Mouse (Mus musculus): ENCODE measurements around the gene Slc28a2. TPM values are rescaled to one million over a fixed set of nuclear protein-coding genes. Genes with fewer than 3 reads are reported as not detected.
"Not testable (repeated sequence)": the region's sequence is repeated elsewhere in the genome, so short reads cannot be mapped to it uniquely, and the experiment has no call there.

Slc28a2 gene
- polyA plus RNA-seq (2012; ENCODE audit: insufficient read depth, low replicate concordance) = 0.03 TPM in 1 of 2 replicates, not detected in the other

- H3K9me3 ChIP-seq; H3K36me3 ChIP-seq (replicated peaks; ENCODE audit: low read length); H3K4me3 ChIP-seq (replicated peaks); H3K27me3 ChIP-seq (replicated peaks); H3K4me1 ChIP-seq: not testable (repeated sequence)
Observed at GRCm38 (mm10) chr2:122426200-122426599, at the start of gene Slc28a2. TSS of gene Slc28a2 (plus strand) at chr2:122426477.

- no peaks in the 10 kb centered on the region for H3K9me3 ChIP-seq
- H3K36me3 ChIP-seq (replicated peaks; ENCODE audit: low read length) = no peaks in the 10 kb centered on the region
- no peak for TF ChIP-seq GATA1 (IDR thresholded peaks at IDR 0.05; ENCODE audit: borderline replicate concordance, low read length)
- TF ChIP-seq FLI1 (IDR thresholded peaks at IDR 0.05; ENCODE audit: low read length) = no peak
- H3K27me3 ChIP-seq (replicated peaks) = peaks cover 3% of the 10 kb centered on the region
- H3K4me1 ChIP-seq = peaks cover 33% of the 10 kb centered on the region
- H3K4me3 ChIP-seq (replicated peaks) = peak overlapping the region; percentile 92
Observed at GRCm38 (mm10) chr2:122377215-122377674, 49.0 kb upstream of the Slc28a2 start.

- Histone ChIP-seq H3K27me3 (replicated peaks) (peaks cover 3% of the 10 kb centered on the region), H3K4me3 (replicated peaks) (peak overlapping the region; percentile 92), H3K9me3 (no peaks in the 10 kb centered on the region), H3K4me1 (peaks cover 33% of the 10 kb centered on the region), H3K36me3 (replicated peaks; ENCODE audit: low read length) (no peaks in the 10 kb centered on the region)
- TF ChIP-seq GATA1 (IDR thresholded peaks at IDR 0.05; ENCODE audit: borderline replicate concordance, low read length) (no peak), FLI1 (IDR thresholded peaks at IDR 0.05; ENCODE audit: low read length) (no peak)
Observed at GRCm38 (mm10) chr2:122377751-122378246, 48.5 kb upstream of the Slc28a2 start.

- no peaks in the 10 kb centered on the region for H3K9me3 ChIP-seq
- TF ChIP-seq GATA1 (IDR thresholded peaks at IDR 0.05; ENCODE audit: borderline replicate concordance, low read length) (no peak), FLI1 (IDR thresholded peaks at IDR 0.05; ENCODE audit: low read length) (no peak)
- H3K36me3 ChIP-seq (replicated peaks; ENCODE audit: low read length) = no peaks in the 10 kb centered on the region
- peaks cover 3% of the 10 kb centered on the region for H3K27me3 ChIP-seq (replicated peaks)
- H3K4me1 ChIP-seq = peaks cover 33% of the 10 kb centered on the region
- peak overlapping the region; percentile 92 for H3K4me3 ChIP-seq (replicated peaks)
Observed at GRCm38 (mm10) chr2:122378421-122379291, 47.6 kb upstream of the Slc28a2 start.

- peaks cover 33% of the 10 kb centered on the region for H3K4me1 ChIP-seq
- peaks cover 5% of the 10 kb centered on the region for H3K27me3 ChIP-seq (replicated peaks)
- TF ChIP-seq GATA1 (IDR thresholded peaks at IDR 0.05; ENCODE audit: borderline replicate concordance, low read length) (no peak), FLI1 (IDR thresholded peaks at IDR 0.05; ENCODE audit: low read length) (no peak)
- no peaks in the 10 kb centered on the region for H3K9me3 ChIP-seq
- H3K36me3 ChIP-seq (replicated peaks; ENCODE audit: low read length) = no peaks in the 10 kb centered on the region
- H3K4me3 ChIP-seq (replicated peaks) = no peak overlapping the region
Observed at GRCm38 (mm10) chr2:122379292-122379650, 47.0 kb upstream of the Slc28a2 start.

GRCm38 (mm10) chr2:122380768-122381311 is 45.4 kb upstream of the Slc28a2 start:
- Histone ChIP-seq H3K27me3 (replicated peaks) (peaks cover 7% of the 10 kb centered on the region), H3K36me3 (replicated peaks; ENCODE audit: low read length) (no peaks in the 10 kb centered on the region), H3K4me3 (replicated peaks) (peak overlapping the region; percentile 65), H3K9me3 (no peaks in the 10 kb centered on the region), H3K4me1 (peaks cover 26% of the 10 kb centered on the region)
- TF ChIP-seq FLI1 (IDR thresholded peaks at IDR 0.05; ENCODE audit: low read length) (no peak), GATA1 (IDR thresholded peaks at IDR 0.05; ENCODE audit: borderline replicate concordance, low read length) (no peak)

- no peak for TF ChIP-seq GATA1 (IDR thresholded peaks at IDR 0.05; ENCODE audit: borderline replicate concordance, low read length)
- TF ChIP-seq FLI1 (IDR thresholded peaks at IDR 0.05; ENCODE audit: low read length) = no peak
- Histone ChIP-seq H3K4me1 (peaks cover 20% of the 10 kb centered on the region), H3K27me3 (replicated peaks) (peaks cover 7% of the 10 kb centered on the region), H3K9me3 (no peaks in the 10 kb centered on the region), H3K36me3 (replicated peaks; ENCODE audit: low read length) (no peaks in the 10 kb centered on the region), H3K4me3 (replicated peaks) (no peak overlapping the region)
Observed at GRCm38 (mm10) chr2:122381329-122382103, 44.8 kb upstream of the Slc28a2 start.

GRCm38 (mm10) chr2:122382121-122382520 is 44.2 kb upstream of the Slc28a2 start:
- Histone ChIP-seq H3K4me1 (peaks cover 20% of the 10 kb centered on the region), H3K4me3 (replicated peaks) (no peak overlapping the region), H3K27me3 (replicated peaks) (peaks cover 7% of the 10 kb centered on the region), H3K9me3 (no peaks in the 10 kb centered on the region), H3K36me3 (replicated peaks; ENCODE audit: low read length) (no peaks in the 10 kb centered on the region)
- TF ChIP-seq GATA1 (IDR thresholded peaks at IDR 0.05; ENCODE audit: borderline replicate concordance, low read length) = no peak
- TF ChIP-seq FLI1 (IDR thresholded peaks at IDR 0.05; ENCODE audit: low read length) = no peak

GRCm38 (mm10) chr2:122385095-122385494 is 41.2 kb upstream of the Slc28a2 start:
- TF ChIP-seq GATA1 (IDR thresholded peaks at IDR 0.05; ENCODE audit: borderline replicate concordance, low read length) (no peak), FLI1 (IDR thresholded peaks at IDR 0.05; ENCODE audit: low read length) (no peak)
- Histone ChIP-seq H3K9me3 (no peaks in the 10 kb centered on the region), H3K4me3 (replicated peaks) (no peak overlapping the region), H3K27me3 (replicated peaks) (peaks cover 10% of the 10 kb centered on the region), H3K36me3 (replicated peaks; ENCODE audit: low read length) (no peaks in the 10 kb centered on the region), H3K4me1 (peaks cover 9% of the 10 kb centered on the region)

GRCm38 (mm10) chr2:122387135-122387534 is 39.1 kb upstream of the Slc28a2 start:
- H3K36me3 ChIP-seq (replicated peaks; ENCODE audit: low read length); H3K9me3 ChIP-seq; H3K4me3 ChIP-seq (replicated peaks); H3K4me1 ChIP-seq; H3K27me3 ChIP-seq (replicated peaks): not testable (repeated sequence)

All from megakaryocyte, embryonic 14.5 days (primary cell).